Mouse (Mus musculus): ENCODE data around the gene Brd3. TPM values are rescaled to one million over a fixed set of nuclear protein-coding genes. Genes with fewer than 3 reads are reported as not detected.

The Brd3 gene
- total RNA-seq (2023) = 31.9 TPM

GRCm38 (mm10) chr2:27507562-27507961, at the start of gene Brd3:
Gene Brd3, minus strand, starts transcription at chr2:27507662.

DNA sequence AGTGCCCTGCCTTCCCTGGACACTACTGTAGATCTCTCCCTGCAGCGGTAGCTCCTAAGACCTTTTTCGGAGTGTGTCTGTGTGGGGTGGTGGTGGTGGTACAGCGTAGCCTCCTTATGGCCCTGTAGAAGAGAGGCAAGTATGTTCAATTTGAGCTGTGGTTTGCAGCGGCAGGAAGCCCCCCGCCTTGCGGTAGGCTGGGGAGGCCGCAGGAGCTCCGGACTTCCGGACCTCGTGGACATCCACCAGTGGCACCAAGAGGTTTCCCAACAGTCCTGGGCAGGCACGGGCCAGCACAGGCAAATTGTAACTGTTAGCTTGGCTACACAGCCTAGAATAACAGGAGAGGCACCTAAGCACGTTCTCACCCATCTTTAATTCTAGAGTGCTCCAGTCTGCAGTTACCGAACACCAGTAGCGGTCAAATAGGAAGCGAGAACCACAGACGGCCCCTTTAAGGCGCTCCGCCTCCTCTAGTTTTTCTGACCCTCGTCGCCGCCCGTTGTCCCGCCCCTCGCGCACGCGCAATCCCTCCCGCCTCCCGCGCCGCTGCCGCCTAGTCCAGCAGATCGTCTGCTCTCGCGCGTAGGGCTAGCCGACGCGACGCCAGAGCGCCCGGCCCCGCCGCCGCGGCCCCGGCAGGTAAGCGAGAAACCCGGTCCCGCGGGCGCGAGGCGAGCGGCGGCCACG, 7.3 kb upstream of the Brd3 start, which contains the start of gene Wdr5:
TSS of gene Wdr5 (plus strand) at position 519 of the 690 bp plus-strand sequence.

DNA sequence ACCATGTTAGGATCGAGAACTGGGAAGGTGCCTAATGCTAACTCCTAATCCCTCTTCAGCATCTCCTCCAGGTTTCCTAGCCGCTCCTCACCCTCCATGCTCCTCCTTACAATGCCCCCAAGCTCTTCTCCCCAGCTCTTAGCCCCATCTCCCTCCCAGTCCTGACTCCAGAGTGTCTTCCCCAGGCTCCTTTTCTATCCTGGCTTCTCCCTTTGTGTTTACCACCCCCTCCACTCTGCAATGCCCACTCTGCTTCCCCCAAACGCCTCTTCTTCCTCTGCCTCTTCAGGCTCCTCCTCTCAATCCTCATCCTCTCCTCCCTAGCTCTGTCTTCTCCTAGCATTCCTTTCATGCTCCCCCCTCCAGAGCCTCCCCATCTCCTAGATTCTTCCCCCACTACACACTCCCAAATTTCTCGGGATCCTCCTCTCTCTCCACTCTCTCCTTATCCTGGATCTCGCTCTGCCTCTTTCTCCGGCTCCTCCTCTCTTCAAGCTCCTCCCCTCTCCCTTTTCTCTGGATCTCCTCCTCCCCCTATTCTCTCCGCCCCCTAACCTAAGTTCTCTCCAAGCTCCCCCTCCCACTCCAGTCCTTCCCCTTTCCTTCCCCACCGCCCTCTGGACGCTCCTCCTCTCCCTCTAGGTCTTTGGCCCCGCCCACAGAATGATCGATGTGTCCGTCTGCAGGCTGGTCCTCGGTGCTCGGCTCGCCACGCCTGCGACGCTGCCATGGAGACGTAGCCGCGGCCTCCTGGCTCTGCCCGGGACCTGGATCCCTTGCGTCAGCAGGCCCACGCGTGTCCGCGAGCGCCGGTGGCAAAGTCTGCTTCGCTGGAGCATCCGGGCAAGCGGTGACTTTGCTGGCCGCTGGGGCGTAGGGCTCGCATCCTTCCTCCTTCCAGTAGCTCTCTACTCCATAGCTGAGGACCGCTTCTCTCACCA, 65.4 kb downstream of the Brd3 start, which contains the start of gene Brd3os:
TSS of gene Brd3os (plus strand) at position 558 of the 941 bp plus-strand sequence.

GRCm38 (mm10) chr2:27426855-27427457, 80.5 kb downstream of the Brd3 start, which contains the start of gene Vav2:
Gene Vav2, minus strand, starts transcription at chr2:27427033.

Other genes with a start within 250 kb of the Brd3 start
- gene Vav2, start 80.6 kb downstream of the Brd3 start, total RNA-seq (2023) = 11.3 TPM
- not detected for gene Brd3os, start 65.3 kb downstream of the Brd3 start, total RNA-seq (2023)
- 45.4 TPM for gene Wdr5, start 7.5 kb upstream of the Brd3 start, total RNA-seq (2023)
- gene Rxra, start 168.8 kb upstream of the Brd3 start, total RNA-seq (2023) = 10.6 TPM

Data from CD8-positive naive resting alpha-beta T cell, adult 57 days (primary cell).